Mouse (Mus musculus) heart, postnatal 14 days (tissue): Measurements from ENCODE around the gene Jade2. TPM values are rescaled to one million over a fixed set of nuclear protein-coding genes. Genes with fewer than 3 reads are reported as not detected.
A peak's percentile ranks its signal among the peaks of the same experiment; 100 is the strongest.

ENCODE experiments used
- DNase-seq, 2 experiments: peaks; one replicate each; pipeline ENCODE4 v3.0.0; 2021 to 2022
- intact Hi-C: fragments of 180-260 bp; cut with DNase I; formaldehyde crosslinking; loops from one replicate; pipeline ENCODE4 v1.15.1; 2025
- total RNA-seq, 2 experiments: library from RNA; stranded (reverse); gene quantifications; 2 replicates each; pipeline ENCODE4 v1.2.3; 2021

Jade2 gene
- total RNA-seq, 2 experiments from 2014 or later = 8.3 to 10.0 TPM

GRCm38 (mm10) chr11:51858528-51859051 is 1.1 kb upstream of the Jade2 start:
- intact Hi-C loops = loop anchor here (2.0 to 5.0 kb wide), 2 partner anchors 39 to 58 kb away; no protein-coding TSS in a partner anchor
- DNase-seq = peak; percentile 81 to 86

- intact Hi-C loops = loop anchor here (1.0 to 5.0 kb wide), 3 partner anchors 39 to 109 kb away; partner anchors contain the start of gene Cdkn2aipnl
- DNase-seq = peak; percentile 75 to 84
These were observed 520 bp upstream of the Jade2 start for GRCm38 (mm10) chr11:51857818-51858527.

GRCm38 (mm10) chr11:51856616-51857080 is 805 bp downstream of the Jade2 start:
- DNase-seq = peak in 1 of 2 experiments; percentile 61
- intact Hi-C loops = loop anchor here (1.0 to 5.0 kb wide), 2 partner anchors 41 to 111 kb away; partner anchors contain the start of gene Cdkn2aipnl

DNA sequence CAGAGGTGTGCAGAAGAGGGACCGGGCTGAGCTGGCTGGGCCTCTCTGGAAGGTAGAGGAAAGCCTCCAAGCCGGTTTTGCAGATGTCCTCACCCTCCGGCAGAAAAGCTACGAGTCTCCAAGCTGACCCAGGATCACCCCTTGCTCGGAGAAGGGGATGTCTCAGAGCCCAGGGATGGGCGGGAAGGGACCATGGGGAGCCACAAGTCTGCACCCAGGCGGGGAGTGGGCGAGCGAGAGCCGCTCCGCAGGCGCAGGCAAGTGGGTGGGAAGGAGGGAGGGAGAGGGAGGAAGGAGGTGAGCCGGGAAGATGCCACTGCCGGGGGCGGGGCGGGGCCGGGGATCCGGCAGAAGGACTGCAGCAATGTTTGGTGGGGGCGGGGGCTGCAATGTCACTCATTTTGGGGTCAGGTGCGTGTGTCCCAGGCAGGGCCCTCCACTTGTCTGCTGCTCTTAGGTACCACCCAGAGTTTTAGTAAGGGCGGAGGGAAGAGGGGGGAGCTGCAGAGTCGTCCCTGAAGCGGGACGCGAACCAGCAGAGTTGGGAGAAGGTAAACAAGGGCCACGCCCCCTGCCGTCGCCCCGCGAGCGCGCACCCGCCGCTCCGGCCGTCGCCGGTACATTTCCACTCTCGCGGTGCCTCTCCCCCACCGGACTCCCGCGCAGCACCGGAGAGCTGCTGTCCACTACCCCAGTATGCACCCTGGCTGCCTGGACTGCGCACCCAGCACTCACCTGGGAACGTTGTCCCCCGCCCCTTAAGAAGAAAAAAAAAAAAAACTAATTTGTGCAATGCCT is 1.4 kb downstream of the Jade2 start:
- intact Hi-C loops = loop anchor here (1.0 to 5.0 kb wide), 2 partner anchors 35 to 41 kb away; no protein-coding TSS in a partner anchor
- peak; percentile 74 to 75 for DNase-seq

- DNase-seq = peak; percentile 86
- intact Hi-C loops = loop anchor here (1.0 to 5.0 kb wide), 2 partner anchors 34 to 42 kb away; no protein-coding TSS in a partner anchor
These were observed 2.3 kb downstream of the Jade2 start for GRCm38 (mm10) chr11:51854981-51855817.

DNA sequence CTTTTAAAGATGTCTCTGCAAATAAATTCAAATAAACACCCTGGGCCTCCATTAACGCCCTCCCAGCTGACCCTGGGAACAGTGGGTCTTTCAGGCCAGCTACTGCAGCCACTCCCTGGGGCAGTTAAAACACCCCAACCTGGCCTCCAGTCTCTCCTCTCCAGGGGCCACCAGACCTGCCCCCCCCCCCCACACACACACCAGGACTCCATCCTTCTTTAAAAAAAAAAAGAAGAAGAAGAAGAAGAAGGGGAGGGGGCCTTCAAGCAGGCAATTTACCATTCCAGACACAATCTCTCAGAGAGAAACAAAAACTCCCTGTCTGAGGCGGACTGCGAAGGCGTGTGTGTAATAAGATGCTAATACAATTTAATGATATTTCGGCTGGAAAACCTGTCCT is 4.9 kb downstream of the Jade2 start:
- intact Hi-C loops = no loop called here
- DNase-seq = no peak

- DNase-seq = peak in 1 of 2 experiments; percentile 14
- intact Hi-C loops = no loop called here
These were observed 5.3 kb downstream of the Jade2 start for GRCm38 (mm10) chr11:51852091-51852521.

DNA sequence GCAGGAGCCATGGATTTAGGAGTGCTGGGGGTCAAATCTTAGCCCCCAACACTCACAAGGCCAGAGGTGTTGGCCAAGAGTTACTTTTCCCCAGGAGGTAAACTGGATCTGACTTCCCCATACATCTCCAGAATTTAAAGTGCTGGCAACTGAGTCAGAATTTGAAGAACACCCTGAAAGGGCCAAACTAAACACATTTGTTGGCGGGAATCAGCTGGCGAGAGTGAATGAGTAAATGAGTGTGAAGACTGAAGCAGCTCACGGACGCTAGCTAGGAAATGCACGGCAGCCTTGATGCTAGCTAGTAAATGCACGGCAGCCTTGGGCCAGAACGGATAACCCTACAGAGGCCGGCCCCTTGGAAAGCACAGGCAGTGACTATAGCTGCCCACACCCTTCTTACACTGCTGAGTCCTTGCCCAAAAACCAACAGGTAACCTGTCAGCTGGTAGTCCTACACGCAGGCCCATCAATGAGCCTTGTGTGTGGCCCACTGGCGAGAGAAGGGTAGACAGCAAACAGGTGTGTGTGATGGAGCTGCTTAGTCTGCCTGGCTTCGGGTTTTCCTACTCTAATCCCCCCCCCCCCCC is 6.6 kb downstream of the Jade2 start:
- no peak for DNase-seq
- intact Hi-C loops = no loop called here

GRCm38 (mm10) chr11:51848324-51848723 is 9.1 kb downstream of the Jade2 start:
- intact Hi-C loops = no loop called here

GRCm38 (mm10) chr11:51847902-51848301 is 9.6 kb downstream of the Jade2 start:
- DNase-seq = no peak
- intact Hi-C loops = no loop called here

More at GRCm38 (mm10) chr11:51848324-51848723, 9.1 kb downstream of the Jade2 start:
- DNase-seq = no peak

GRCm38 (mm10) chr11:51845981-51846883 is 11.2 kb downstream of the Jade2 start:
- no peak for DNase-seq
- intact Hi-C loops = no loop called here

GRCm38 (mm10) chr11:51844529-51845098 is 12.8 kb downstream of the Jade2 start:
- no peak for DNase-seq
- intact Hi-C loops = no loop called here

DNA sequence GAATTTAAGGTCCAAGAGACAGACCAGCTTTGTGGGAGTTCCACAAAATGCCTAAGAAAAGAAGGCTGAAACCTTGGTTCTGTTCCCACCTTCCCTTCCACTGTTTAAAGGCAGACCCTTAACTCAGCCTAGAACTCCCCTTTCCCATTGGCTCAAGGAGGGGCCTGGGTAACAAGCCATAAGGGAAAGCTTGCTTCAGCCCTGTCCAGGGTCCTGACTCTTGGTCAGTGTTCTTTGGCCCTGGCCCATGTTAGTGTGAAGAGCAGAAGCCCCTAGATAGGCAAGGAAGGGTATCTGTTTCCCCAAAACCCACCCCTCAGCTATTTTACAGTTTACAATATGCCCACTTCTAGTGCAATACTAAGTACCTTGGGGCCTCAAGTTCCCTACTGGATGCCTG is 13.6 kb downstream of the Jade2 start:
- no peak for DNase-seq
- intact Hi-C loops = no loop called here

DNA sequence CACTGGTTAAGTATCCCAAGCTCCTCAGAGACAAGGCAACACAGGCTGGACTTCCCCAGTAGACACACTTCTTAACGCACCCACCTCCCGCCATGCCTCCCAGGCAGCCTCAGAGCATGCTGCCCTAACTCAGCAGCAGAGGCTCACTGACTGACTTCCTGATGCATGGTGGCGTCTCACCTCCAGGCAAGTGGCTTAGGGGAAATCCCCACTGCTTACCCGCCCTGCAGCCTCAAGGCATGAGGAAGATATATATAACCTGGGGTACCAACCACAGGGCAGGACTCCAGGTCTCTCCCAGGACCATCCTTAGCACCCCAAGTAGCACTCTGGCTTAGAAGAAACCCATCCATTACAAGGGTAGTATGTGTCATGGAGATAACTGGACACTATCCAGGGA is 14.3 kb downstream of the Jade2 start:
- DNase-seq = no peak

DNA sequence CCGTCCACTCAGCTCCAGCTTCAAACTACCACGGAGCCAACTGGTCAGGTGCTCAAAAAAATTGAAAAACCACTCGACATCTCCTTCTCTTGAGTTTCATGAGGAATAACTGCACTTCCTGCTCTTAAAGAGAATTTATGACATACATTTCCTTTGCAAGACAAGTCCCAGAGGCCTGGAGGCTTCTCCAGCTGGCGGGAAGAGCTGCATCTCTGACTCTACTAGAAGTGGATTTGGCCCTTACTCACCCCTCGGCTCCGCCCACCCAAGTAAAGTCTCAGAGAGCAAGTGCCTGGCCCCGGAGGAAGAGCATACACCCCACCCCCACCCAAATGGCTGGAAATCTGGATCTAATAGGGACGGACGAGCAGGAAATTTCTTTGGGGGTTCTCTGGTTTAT is 16.3 kb downstream of the Jade2 start:
- no peak for DNase-seq
- intact Hi-C loops = no loop called here

More for the DNA sequence above, 14.3 kb downstream of the Jade2 start:
- intact Hi-C loops = no loop called here

- intact Hi-C loops = no loop called here
These were observed 16.8 kb downstream of the Jade2 start for GRCm38 (mm10) chr11:51840657-51841056.

DNA sequence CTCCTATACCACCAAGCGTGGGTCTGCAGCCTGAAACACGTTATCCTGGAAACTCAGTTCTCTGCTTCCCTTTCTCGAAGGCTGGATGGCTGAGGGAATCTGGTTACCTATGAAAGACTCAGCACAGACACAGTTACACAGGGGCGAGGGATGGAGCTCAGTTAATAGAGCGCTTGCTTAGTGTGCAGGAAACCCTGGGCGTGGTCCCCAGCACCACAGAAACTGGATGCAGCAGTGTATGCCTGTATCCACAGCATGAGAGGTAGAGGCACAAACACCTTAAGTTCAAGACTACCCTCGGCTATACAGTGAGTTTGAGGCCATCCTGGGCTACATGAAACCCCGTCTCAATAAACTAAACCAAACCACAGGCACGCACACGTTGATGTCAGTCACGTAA is 17.5 kb downstream of the Jade2 start:
- DNase-seq = no peak
- intact Hi-C loops = no loop called here

More at GRCm38 (mm10) chr11:51840657-51841056, 16.8 kb downstream of the Jade2 start:
- no peak for DNase-seq

GRCm38 (mm10) chr11:51839106-51839505 is 18.3 kb downstream of the Jade2 start:
- DNase-seq = no peak
- intact Hi-C loops = no loop called here
